Mouse (Mus musculus): ENCODE measurements around the gene Grb2. TPM values are rescaled to one million over a fixed set of nuclear protein-coding genes. Genes with fewer than 3 reads are reported as not detected.

Gene Grb2
- 183 and 193 TPM in 2 replicates for polyA plus RNA-seq (2015; fragmentation: Nextera tagmentation; extraction: Ambion mirVana)

DNA sequence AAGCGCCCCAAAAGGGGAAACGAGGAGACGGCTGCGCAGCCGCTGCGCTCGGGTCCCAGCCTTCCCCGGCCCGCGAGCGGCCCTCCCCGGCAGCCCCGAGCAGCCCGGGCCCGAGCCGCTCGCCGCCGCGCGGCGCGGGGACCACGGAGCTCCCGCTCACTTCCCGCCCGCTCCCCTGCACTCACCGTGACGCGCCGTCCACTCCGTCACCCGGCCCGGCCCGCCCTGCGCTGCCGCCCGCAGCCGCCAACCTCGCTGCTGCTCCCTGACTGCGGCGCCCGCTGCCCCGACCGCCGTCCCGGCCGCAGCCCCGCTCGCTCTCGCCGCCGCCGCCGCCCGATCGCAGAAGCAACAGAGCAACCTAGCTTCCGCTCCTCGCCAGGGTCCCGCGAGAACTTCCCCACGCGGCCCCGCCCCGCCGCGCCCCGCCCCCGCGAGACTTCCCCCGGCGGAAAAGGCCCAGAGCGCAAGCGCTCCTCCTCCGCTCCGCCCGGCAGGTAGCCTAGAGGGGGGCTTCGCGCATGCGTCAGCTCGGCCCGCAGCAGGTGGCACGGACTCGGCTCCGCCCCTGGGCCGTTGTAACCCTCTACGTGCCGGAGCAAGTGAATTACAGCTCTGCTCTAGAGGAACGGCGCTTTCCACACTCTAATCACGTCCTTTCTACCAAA lies at the start of gene Grb2:
Gene Grb2, minus strand, starts transcription at position 389 of the 668 bp plus-strand sequence.
- Histone ChIP-seq H3K9me3 (ENCODE audit: control insufficient read depth, low read length) (no peaks in the 10 kb centered on the region), H3K36me3 (ENCODE audit: control insufficient read depth, insufficient read depth, low read length) (no peaks in the 10 kb centered on the region), H3K4me3 (ENCODE audit: low read length) (peak within 1 kb of the TSS; percentile 99), H3K4me1 (ENCODE audit: control insufficient read depth, insufficient read depth, low read depth, low read length) (peaks cover 18% of the 10 kb centered on the region), H3K9ac (ENCODE audit: low read depth, low read length) (peak within 1 kb of the TSS; percentile 98), H3K27me3 (replicated peaks; ENCODE audit: control insufficient read depth, insufficient read depth, low read length) (no peaks in the 10 kb centered on the region; the same call in 1 of the 2 replicates), H3K4me2 (ENCODE audit: low read length) (peak within 1 kb of the TSS; percentile 91), H3K27ac (ENCODE audit: low read depth, low read length) (peak within 1 kb of the TSS; percentile 94)
- WGBS, result under 1% methylated on average over 41 of the region's 91 CpGs
- peak; percentile 96 for ATAC-seq

- Histone ChIP-seq H3K4me1 (ENCODE audit: control insufficient read depth, insufficient read depth, low read depth, low read length) (no peaks in the 10 kb centered on the region), H3K9ac (ENCODE audit: low read depth, low read length) (no peak overlapping the region), H3K4me3 (ENCODE audit: low read length) (no peak overlapping the region), H3K9me3 (ENCODE audit: control insufficient read depth, low read length) (no peaks in the 10 kb centered on the region), H3K27ac (ENCODE audit: low read depth, low read length) (no peak overlapping the region), H3K27me3 (replicated peaks; ENCODE audit: control insufficient read depth, insufficient read depth, low read length) (no peaks in the 10 kb centered on the region), H3K36me3 (ENCODE audit: control insufficient read depth, insufficient read depth, low read length) (no peaks in the 10 kb centered on the region), H3K4me2 (ENCODE audit: low read length) (no peak overlapping the region)
- WGBS, result 74% methylated on average over 4 of the region's 4 CpGs
- ATAC-seq, result no peak
Measured at GRCm38 (mm10) chr11:115753485-115753884, 45.1 kb upstream of the Grb2 start.

DNA sequence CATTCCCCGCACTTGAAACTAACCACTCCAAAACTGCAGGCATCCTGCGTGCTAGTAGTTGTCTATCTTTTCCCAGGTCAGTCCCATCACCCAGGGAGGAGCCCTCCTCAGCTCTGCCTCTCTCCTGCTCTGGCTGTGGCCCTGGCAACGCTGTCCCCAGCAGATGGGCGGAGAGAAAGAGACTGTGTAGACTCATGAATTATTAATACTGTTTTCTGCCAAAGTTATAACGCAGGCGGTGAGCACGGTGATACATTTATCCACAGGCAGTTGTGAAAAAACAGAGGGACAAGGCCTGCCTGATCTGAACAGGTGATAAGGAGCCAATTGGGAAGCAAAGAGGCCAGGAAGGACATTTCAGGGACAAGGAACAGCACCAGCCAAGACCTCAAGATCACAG lies 44.3 kb upstream of the Grb2 start:
- Histone ChIP-seq H3K4me3 (ENCODE audit: low read length) (no peak overlapping the region), H3K36me3 (ENCODE audit: control insufficient read depth, insufficient read depth, low read length) (no peaks in the 10 kb centered on the region), H3K4me1 (ENCODE audit: control insufficient read depth, insufficient read depth, low read depth, low read length) (no peaks in the 10 kb centered on the region), H3K27me3 (replicated peaks; ENCODE audit: control insufficient read depth, insufficient read depth, low read length) (no peaks in the 10 kb centered on the region), H3K27ac (ENCODE audit: low read depth, low read length) (no peak overlapping the region), H3K4me2 (ENCODE audit: low read length) (no peak overlapping the region), H3K9me3 (ENCODE audit: control insufficient read depth, low read length) (no peaks in the 10 kb centered on the region), H3K9ac (ENCODE audit: low read depth, low read length) (no peak overlapping the region)
- ATAC-seq, result no peak
- WGBS, result 22% methylated on average over 7 of the region's 7 CpGs

GRCm38 (mm10) chr11:115751725-115752124 lies 43.3 kb upstream of the Grb2 start:
- WGBS, result 68% methylated on average over 2 of the region's 2 CpGs
- Histone ChIP-seq H3K4me2 (ENCODE audit: low read length) (no peak overlapping the region), H3K4me3 (ENCODE audit: low read length) (no peak overlapping the region), H3K4me1 (ENCODE audit: control insufficient read depth, insufficient read depth, low read depth, low read length) (no peaks in the 10 kb centered on the region; the same call in 1 of the 2 replicates), H3K27ac (ENCODE audit: low read depth, low read length) (no peak overlapping the region), H3K27me3 (replicated peaks; ENCODE audit: control insufficient read depth, insufficient read depth, low read length) (no peaks in the 10 kb centered on the region), H3K9me3 (ENCODE audit: control insufficient read depth, low read length) (no peaks in the 10 kb centered on the region), H3K36me3 (ENCODE audit: control insufficient read depth, insufficient read depth, low read length) (no peaks in the 10 kb centered on the region), H3K9ac (ENCODE audit: low read depth, low read length) (no peak overlapping the region)
- ATAC-seq, result no peak

GRCm38 (mm10) chr11:115749834-115750233 lies 41.4 kb upstream of the Grb2 start:
- Histone ChIP-seq H3K4me2 (ENCODE audit: low read length) (no peak overlapping the region), H3K4me3 (ENCODE audit: low read length) (no peak overlapping the region), H3K9me3 (ENCODE audit: control insufficient read depth, low read length) (no peaks in the 10 kb centered on the region), H3K4me1 (ENCODE audit: control insufficient read depth, insufficient read depth, low read depth, low read length) (no peaks in the 10 kb centered on the region; the same call in 1 of the 2 replicates), H3K27me3 (replicated peaks; ENCODE audit: control insufficient read depth, insufficient read depth, low read length) (no peaks in the 10 kb centered on the region), H3K27ac (ENCODE audit: low read depth, low read length) (no peak overlapping the region), H3K36me3 (ENCODE audit: control insufficient read depth, insufficient read depth, low read length) (no peaks in the 10 kb centered on the region), H3K9ac (ENCODE audit: low read depth, low read length) (no peak overlapping the region)
- ATAC-seq, result no peak
- WGBS, result 84% methylated on average over 5 of the region's 5 CpGs

GRCm38 (mm10) chr11:115747351-115747750 lies 39.0 kb upstream of the Grb2 start:
- peak overlapping the region; percentile 21 for H3K4me3 ChIP-seq (ENCODE audit: low read length)
- WGBS, result 12% methylated on average over 12 of the region's 15 CpGs

GRCm38 (mm10) chr11:115746762-115747161 lies 38.4 kb upstream of the Grb2 start:
- H3K4me2 ChIP-seq (ENCODE audit: low read length), result peak overlapping the region; percentile 49
- no peaks in the 10 kb centered on the region for H3K36me3 ChIP-seq (ENCODE audit: control insufficient read depth, insufficient read depth, low read length)
- no peaks in the 10 kb centered on the region for H3K27me3 ChIP-seq (replicated peaks; ENCODE audit: control insufficient read depth, insufficient read depth, low read length)
- 50% methylated on average over 8 of the region's 8 CpGs for WGBS
- no peak overlapping the region for H3K9ac ChIP-seq (ENCODE audit: low read depth, low read length)
- H3K4me3 ChIP-seq (ENCODE audit: low read length), result no peak overlapping the region
- H3K9me3 ChIP-seq (ENCODE audit: control insufficient read depth, low read length), result no peaks in the 10 kb centered on the region
- no peak for ATAC-seq
- no peak overlapping the region for H3K27ac ChIP-seq (ENCODE audit: low read depth, low read length)
- no peaks in the 10 kb centered on the region; the same call in 1 of the 2 replicates for H3K4me1 ChIP-seq (ENCODE audit: control insufficient read depth, insufficient read depth, low read depth, low read length)

More at GRCm38 (mm10) chr11:115747351-115747750, 39.0 kb upstream of the Grb2 start:
- Histone ChIP-seq H3K27me3 (replicated peaks; ENCODE audit: control insufficient read depth, insufficient read depth, low read length) (no peaks in the 10 kb centered on the region), H3K4me2 (ENCODE audit: low read length) (peak overlapping the region; percentile 49), H3K9ac (ENCODE audit: low read depth, low read length) (peak overlapping the region; percentile 31), H3K36me3 (ENCODE audit: control insufficient read depth, insufficient read depth, low read length) (no peaks in the 10 kb centered on the region), H3K9me3 (ENCODE audit: control insufficient read depth, low read length) (no peaks in the 10 kb centered on the region), H3K4me1 (ENCODE audit: control insufficient read depth, insufficient read depth, low read depth, low read length) (no peaks in the 10 kb centered on the region; the same call in 1 of the 2 replicates), H3K27ac (ENCODE audit: low read depth, low read length) (no peak overlapping the region)
- ATAC-seq, result no peak

DNA sequence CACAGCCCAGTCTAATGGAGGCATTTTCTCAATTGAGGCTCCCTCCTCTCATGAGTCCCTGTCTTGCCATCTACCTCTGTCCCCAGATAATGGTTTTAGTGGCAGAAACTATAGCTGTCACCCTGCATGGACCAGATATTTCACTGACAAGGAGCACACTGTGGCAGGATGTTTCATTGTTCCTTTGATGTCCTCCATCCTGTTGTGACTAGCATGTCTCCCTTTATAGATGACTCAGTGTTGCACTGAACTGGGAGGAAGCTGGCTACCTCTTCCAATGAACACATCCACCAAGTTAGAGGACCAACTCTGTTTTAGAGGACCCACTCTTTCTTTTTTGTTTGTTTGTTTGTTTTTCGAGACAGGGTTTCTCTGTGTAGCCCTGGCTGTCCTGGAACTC lies 37.7 kb upstream of the Grb2 start:
- Histone ChIP-seq H3K9ac (ENCODE audit: low read depth, low read length) (no peak overlapping the region), H3K4me3 (ENCODE audit: low read length) (no peak overlapping the region), H3K4me2 (ENCODE audit: low read length) (no peak overlapping the region), H3K27ac (ENCODE audit: low read depth, low read length) (no peak overlapping the region), H3K9me3 (ENCODE audit: control insufficient read depth, low read length) (no peaks in the 10 kb centered on the region), H3K27me3 (replicated peaks; ENCODE audit: control insufficient read depth, insufficient read depth, low read length) (no peaks in the 10 kb centered on the region), H3K4me1 (ENCODE audit: control insufficient read depth, insufficient read depth, low read depth, low read length) (no peaks in the 10 kb centered on the region; the same call in 1 of the 2 replicates), H3K36me3 (ENCODE audit: control insufficient read depth, insufficient read depth, low read length) (no peaks in the 10 kb centered on the region)
- no peak for ATAC-seq
- WGBS, result 91% methylated on average over 1 of the region's 1 CpGs

DNA sequence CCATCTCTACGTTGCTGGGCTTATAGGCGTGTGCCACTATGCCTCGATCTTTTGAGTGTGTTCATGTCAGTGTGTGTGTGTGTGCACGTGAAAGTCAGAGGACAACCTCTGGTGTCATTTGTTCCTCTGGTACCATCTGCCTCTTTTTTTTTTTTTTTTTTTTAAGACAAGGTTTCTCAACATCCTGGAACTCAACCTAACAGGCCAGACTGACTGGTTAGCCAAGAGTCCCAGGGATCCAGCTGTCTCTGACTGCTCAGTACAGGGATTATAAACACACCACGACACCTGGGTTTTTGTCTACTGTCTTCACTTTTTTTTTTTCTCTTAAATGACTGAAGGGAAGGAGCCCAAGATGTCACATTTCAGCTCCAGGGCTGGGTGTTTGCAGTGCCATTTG lies 36.0 kb upstream of the Grb2 start:
- WGBS, result 86% methylated on average over 5 of the region's 5 CpGs
- H3K36me3 ChIP-seq (ENCODE audit: control insufficient read depth, insufficient read depth, low read length), result no peaks in the 10 kb centered on the region
- H3K4me3 ChIP-seq (ENCODE audit: low read length), result no peak overlapping the region
- no peak overlapping the region for H3K4me2 ChIP-seq (ENCODE audit: low read length)
- ATAC-seq, result no peak
- no peaks in the 10 kb centered on the region; the same call in 1 of the 2 replicates for H3K4me1 ChIP-seq (ENCODE audit: control insufficient read depth, insufficient read depth, low read depth, low read length)
- no peaks in the 10 kb centered on the region for H3K27me3 ChIP-seq (replicated peaks; ENCODE audit: control insufficient read depth, insufficient read depth, low read length)
- no peak overlapping the region for H3K27ac ChIP-seq (ENCODE audit: low read depth, low read length)
- H3K9me3 ChIP-seq (ENCODE audit: control insufficient read depth, low read length), result no peaks in the 10 kb centered on the region
- H3K9ac ChIP-seq (ENCODE audit: low read depth, low read length), result no peak overlapping the region
